Mouse (Mus musculus) ES-E14 (cell line): Measurements from ENCODE around the gene Eif2s2. TPM values are rescaled to one million over a fixed set of nuclear protein-coding genes. Genes with fewer than 3 reads are reported as not detected.

Experiments
- DNase-seq: peaks from one replicate; pipeline ENCODE4 v3.0.0-alpha.2; 2013; ENCODE audit warnings: low read depth, low spot score
- H3K27ac ChIP-seq: 2 replicates; pipeline ENCODE4 v1.5.1; 2012; ENCODE audit warnings: low read depth, mild to moderate bottlenecking, low read length, moderate library complexity, mixed read lengths; ENCODE audit not compliant: poor library complexity, insufficient read depth, severe bottlenecking
- H3K36me3 ChIP-seq: 2 replicates; pipeline ENCODE4 v1.6.1; 2012; ENCODE audit warnings: mild to moderate bottlenecking, low read length, moderate library complexity, mixed read lengths; ENCODE audit not compliant: control insufficient read depth, poor library complexity, insufficient read depth, severe bottlenecking
- H3K4me1 ChIP-seq, 2 experiments: fragments of 150-350 bp in 1 of 2; sonication (generic) in 1 of 2; 2 replicates each; pipeline ENCODE4 v1.6.1; 2012; ENCODE audit warnings: low read length in 2 of 2, mild to moderate bottlenecking in 1 of 2, mixed read lengths in 1 of 2; ENCODE audit not compliant: control insufficient read depth in 2 of 2, insufficient read depth in 2 of 2, poor library complexity in 1 of 2
- H3K4me3 ChIP-seq, 2 experiments: fragments of 150-350 bp in 1 of 2; sonication (generic) in 1 of 2; 2 replicates each; pipeline ENCODE4 v1.5.1; 2012; ENCODE audit warnings: low read length in 2 of 2, low read depth in 1 of 2, mild to moderate bottlenecking in 1 of 2, mixed read lengths in 1 of 2; ENCODE audit not compliant: insufficient read depth in 1 of 2, poor library complexity in 1 of 2, severe bottlenecking in 1 of 2
- H3K9ac ChIP-seq: 2 replicates; pipeline ENCODE4 v1.6.1; 2012; ENCODE audit warnings: low read depth, mild to moderate bottlenecking, low read length, mixed read lengths; ENCODE audit not compliant: poor library complexity, insufficient read depth, severe bottlenecking
- H3K9me3 ChIP-seq: fragments of 150-350 bp; sonication (generic); 2 replicates; pipeline ENCODE4 v1.6.1; 2012; ENCODE audit warnings: low read depth, mild to moderate bottlenecking, low read length; ENCODE audit not compliant: control insufficient read depth, insufficient read depth
- CHD2 ChIP-seq: IDR thresholded peaks from 2 replicates; pipeline ENCODE4 v1.6.1; 2014; ENCODE audit warnings: mild to moderate bottlenecking, low read depth, low read length, inconsistent platforms
- HCFC1 ChIP-seq: IDR thresholded peaks from 2 replicates; pipeline ENCODE4 v1.6.1; 2012; ENCODE audit warnings: low read length, inconsistent platforms, borderline replicate concordance; ENCODE audit not compliant: insufficient read depth
- MAFK ChIP-seq: IDR thresholded peaks from 2 replicates; pipeline ENCODE4 v1.6.1; 2014; ENCODE audit warnings: mild to moderate bottlenecking, low read depth, low read length, inconsistent platforms; ENCODE audit not compliant: insufficient read depth
- ZC3H11A ChIP-seq: IDR thresholded peaks from 2 replicates; pipeline ENCODE4 v1.6.1; 2012; ENCODE audit warnings: low read depth, mild to moderate bottlenecking, inconsistent platforms, low read length, borderline replicate concordance
- ZNF384 ChIP-seq: IDR thresholded peaks from 2 replicates; pipeline ENCODE4 v1.6.1; 2012; ENCODE audit warnings: low read depth, low read length, inconsistent platforms
- in situ Hi-C, 2 experiments: fragments of 600-800 bp; cut with MboI; formaldehyde crosslinking; loops; one replicate each; pipeline ENCODE4 v1.15.1; 2025; ENCODE audit warnings: low sequenced_read_pairs in 2 of 2, inconsistent platforms in 1 of 2; ENCODE audit not compliant: unreplicated experiment in 2 of 2
- total RNA-seq: library from RNA; depleted of rRNA; stranded (reverse); fragments of 300-350 nt; gene quantifications from 2 replicates; pipeline ENCODE4 v1.2.3, GENCODE M21; 2012

Gene Eif2s2
- total RNA-seq, 1 experiment: 229 TPM

GRCm38 (mm10) chr2:154893548-154893947 lies 813 bp upstream of the Eif2s2 start:
- Histone ChIP-seq H3K27ac (peak overlapping the region; percentile 94; the same call in 1 of the 2 replicates), H3K9ac (no peak overlapping the region; the same call in 1 of the 2 replicates), H3K9me3 (no peaks in the 10 kb centered on the region), H3K4me1 (peaks cover 0 to 22% of the 10 kb centered on the region in 2 experiments; a peak in 2 of 4 replicates), H3K4me3 (peak overlapping the region; percentile 7 to 64; a peak in 3 of 4 replicates), H3K36me3 (peaks cover 2% of the 10 kb centered on the region; the same call in 1 of the 2 replicates)
- in situ Hi-C loops: no loop called here
- TF ChIP-seq ZC3H11A (no peak), ZNF384 (no peak), CHD2 (no peak), MAFK (no peak), HCFC1 (no peak)
- DNase-seq: no peak

GRCm38 (mm10) chr2:154893045-154893385 lies 280 bp upstream of the Eif2s2 start:
- H3K4me3 ChIP-seq: peak overlapping the region; percentile 64 to 67
- peaks cover 0 to 19% of the 10 kb centered on the region in 2 experiments; a peak in 2 of 4 replicates for H3K4me1 ChIP-seq
- peak overlapping the region; percentile 72; the same call in 1 of the 2 replicates for H3K27ac ChIP-seq
- peak overlapping the region; percentile 81 for H3K9ac ChIP-seq
- in situ Hi-C loops: no loop called here
- no peaks in the 10 kb centered on the region for H3K9me3 ChIP-seq
- DNase-seq: no peak
- peaks cover 5% of the 10 kb centered on the region for H3K36me3 ChIP-seq
- TF ChIP-seq MAFK: no peak
- TF ChIP-seq CHD2: 0 out of 2 replicates have a peak, but pooled peaks have one; percentile 3

DNA sequence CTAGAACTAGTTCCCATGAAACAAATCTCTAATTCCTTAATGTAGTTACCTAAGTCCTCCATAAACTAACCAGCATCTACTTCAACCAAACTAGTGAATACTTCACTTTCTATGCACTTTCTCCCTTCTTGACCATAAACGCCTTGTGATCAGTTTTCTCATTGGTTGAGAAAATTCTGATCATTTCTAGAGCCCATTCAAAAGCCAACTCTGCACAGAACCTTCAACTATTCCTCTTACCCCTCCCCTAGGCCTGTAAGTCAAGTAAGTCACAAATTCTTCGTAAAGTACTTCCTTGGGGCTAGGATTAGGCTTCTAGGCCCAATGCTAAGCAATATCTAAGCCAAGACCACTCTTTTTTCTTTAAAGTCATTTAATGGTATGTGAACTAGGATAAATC lies 1.1 kb downstream of the Eif2s2 start:
- Histone ChIP-seq H3K36me3 (peaks cover 16% of the 10 kb centered on the region), H3K9ac (peak overlapping the region; percentile 95; the same call in 1 of the 2 replicates), H3K27ac (peak overlapping the region; percentile 80; the same call in 1 of the 2 replicates), H3K4me1 (peaks cover 2 to 14% of the 10 kb centered on the region in 2 experiments; a peak in 2 of 4 replicates), H3K4me3 (peak overlapping the region; percentile 78 to 95), H3K9me3 (no peaks in the 10 kb centered on the region)
- in situ Hi-C loops: no loop called here
- no peak for TF ChIP-seq HCFC1
- TF ChIP-seq MAFK: no peak
- TF ChIP-seq ZNF384: no peak
- no peak for TF ChIP-seq ZC3H11A
- TF ChIP-seq CHD2: no peak
- DNase-seq: no peak

GRCm38 (mm10) chr2:154876621-154877020 lies 16.1 kb downstream of the Eif2s2 start:
- no peak overlapping the region for H3K4me3 ChIP-seq
- H3K36me3 ChIP-seq: peaks cover 36% of the 10 kb centered on the region
- no peak overlapping the region for H3K27ac ChIP-seq
- in situ Hi-C loops: no loop called here
- DNase-seq: no peak
- H3K9ac ChIP-seq: no peak overlapping the region
- TF ChIP-seq CHD2 (no peak), HCFC1 (no peak), MAFK (no peak), ZC3H11A (no peak), ZNF384 (no peak)
- H3K9me3 ChIP-seq: no peaks in the 10 kb centered on the region
- H3K4me1 ChIP-seq: no peaks in the 10 kb centered on the region
